Mouse (Mus musculus): ENCODE data around the gene Gjd2. TPM values are rescaled to one million over a fixed set of nuclear protein-coding genes. Genes with fewer than 3 reads are reported as not detected.

The Gjd2 gene
- total RNA-seq, 4 experiments from 2014 or later: not detected

- DNase-seq (ENCODE audit: low spot score): no peak
Measured at GRCm38 (mm10) chr2:114012749-114013211, 639 bp downstream of the Gjd2 start.

GRCm38 (mm10) chr2:114011838-114012237 is 1.6 kb downstream of the Gjd2 start:
- DNase-seq (ENCODE audit: low spot score): peak; percentile 3

GRCm38 (mm10) chr2:114008321-114008720 is 5.1 kb downstream of the Gjd2 start:
- DNase-seq (ENCODE audit: low spot score): no peak

GRCm38 (mm10) chr2:113997484-113997883 is 15.9 kb downstream of the Gjd2 start:
- no peak for DNase-seq (ENCODE audit: low spot score)

GRCm38 (mm10) chr2:113996930-113997329 is 16.5 kb downstream of the Gjd2 start:
- no peak for DNase-seq (ENCODE audit: low spot score)

- no peak for DNase-seq (ENCODE audit: low spot score)
Measured at GRCm38 (mm10) chr2:113984890-113985289, 28.5 kb downstream of the Gjd2 start.

GRCm38 (mm10) chr2:113980664-113981063 is 32.8 kb downstream of the Gjd2 start:
- DNase-seq (ENCODE audit: low spot score): peak; percentile 59

- peak; percentile 4 for DNase-seq (ENCODE audit: low spot score)
Measured at GRCm38 (mm10) chr2:113978151-113978771, 35.2 kb downstream of the Gjd2 start.

- DNase-seq (ENCODE audit: low spot score): peak; percentile 51
Measured at GRCm38 (mm10) chr2:113973950-113974349, 39.5 kb downstream of the Gjd2 start.

GRCm38 (mm10) chr2:113966421-113966820 is 47.0 kb downstream of the Gjd2 start:
- DNase-seq (ENCODE audit: low spot score): no peak

Other genes starting within 250 kb of the Gjd2 start
- under 1 TPM in 1 of 4 experiments, not detected in 3; 0.35 TPM for gene Scg5, start 184.5 kb downstream of the Gjd2 start, total RNA-seq (2022)
- 1 to 10 TPM; 1.1 to 2.0 (median 1.2) TPM for gene Arhgap11a, start 165.0 kb downstream of the Gjd2 start, total RNA-seq (2022)
- gene Actc1, start 39.9 kb upstream of the Gjd2 start, total RNA-seq (2022): over 10,000 TPM in 3 of 4 experiments, 1,000 to 10,000 TPM in 1; 8,568 to 14,785 (median 13,606) TPM
- 10 to 100 TPM; 15.4 to 19.5 (median 17.6) TPM for gene Aqr, start 173.4 kb upstream of the Gjd2 start, total RNA-seq (2022)
- gene Zfp770, start 187.8 kb upstream of the Gjd2 start, total RNA-seq (2022): 10 to 100 TPM; 16.2 to 21.1 (median 17.2) TPM

Measured in heart, adult 8-10 months (tissue).